Mouse (Mus musculus): ENCODE results near the gene Trak1.

Trak1 gene

DNA sequence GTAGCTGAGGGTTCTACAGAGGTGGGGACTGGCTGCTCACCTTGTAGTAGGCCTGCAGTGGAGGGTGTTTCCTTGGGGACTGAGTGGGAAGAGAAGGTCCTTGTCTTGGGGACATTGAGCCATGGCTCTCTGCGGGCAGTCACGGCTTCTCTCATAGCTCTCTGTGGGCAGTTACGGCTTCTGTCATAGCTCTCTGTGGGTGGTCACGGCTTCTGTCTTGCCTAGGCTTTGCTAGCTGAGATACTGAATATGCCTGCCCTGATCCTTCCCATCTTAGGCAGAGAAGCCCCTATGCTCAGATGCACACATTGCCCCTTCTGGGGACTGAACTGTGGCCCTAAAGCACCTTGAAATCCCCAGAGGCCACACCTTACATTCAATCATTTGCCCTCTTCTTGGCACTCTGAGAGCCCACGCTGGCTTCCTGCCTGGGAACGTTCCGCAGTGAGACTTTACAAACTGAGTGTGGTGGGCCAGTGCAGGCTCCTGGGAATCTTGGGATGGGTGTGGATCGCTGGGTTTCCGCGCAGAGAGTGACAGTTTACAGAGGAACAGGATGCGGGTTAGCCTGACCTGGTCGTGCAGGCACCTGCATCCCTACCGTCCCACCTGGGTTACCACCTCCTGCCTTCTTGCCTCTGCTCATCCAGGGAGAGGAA is 91.1 kb downstream of the Trak1 start:
- H3K36me3 ChIP-seq (ENCODE audit: insufficient read depth, low read length) = peaks cover 19% of the 10 kb centered on the region
- TF ChIP-seq NANOG (IDR thresholded peaks at IDR 0.05; ENCODE audit: borderline replicate concordance, low read length) (no peak), POU5F1 (IDR thresholded peaks at IDR 0.05; ENCODE audit: borderline replicate concordance, low read length) (no peak), CTCF (conservative IDR thresholded peaks at IDR 0.05; ENCODE audit: low read length) (no peak)
- H3K4me3 ChIP-seq (replicated peaks; ENCODE audit: low read length) = no peak overlapping the region
- H3K9me3 ChIP-seq (ENCODE audit: low read length) = no peaks in the 10 kb centered on the region
- H3K27me3 ChIP-seq (ENCODE audit: insufficient read depth, low read length) = no peaks in the 10 kb centered on the region
- peaks cover 67% of the 10 kb centered on the region for H3K4me1 ChIP-seq (replicated peaks; ENCODE audit: low read depth, low read length)

GRCm38 (mm10) chr9:121389258-121389657 is 92.0 kb downstream of the Trak1 start:
- TF ChIP-seq CTCF (conservative IDR thresholded peaks at IDR 0.05; ENCODE audit: low read length) (no peak), NANOG (IDR thresholded peaks at IDR 0.05; ENCODE audit: borderline replicate concordance, low read length) (no peak), POU5F1 (IDR thresholded peaks at IDR 0.05; ENCODE audit: borderline replicate concordance, low read length) (no peak)
- Histone ChIP-seq H3K4me1 (replicated peaks; ENCODE audit: low read depth, low read length) (peaks cover 60% of the 10 kb centered on the region), H3K4me3 (replicated peaks; ENCODE audit: low read length) (no peak overlapping the region), H3K9me3 (ENCODE audit: low read length) (no peaks in the 10 kb centered on the region), H3K27me3 (ENCODE audit: insufficient read depth, low read length) (no peaks in the 10 kb centered on the region), H3K36me3 (ENCODE audit: insufficient read depth, low read length) (peaks cover 25% of the 10 kb centered on the region)

- Histone ChIP-seq H3K4me3 (replicated peaks; ENCODE audit: low read length) (no peak overlapping the region), H3K9me3 (ENCODE audit: low read length) (no peaks in the 10 kb centered on the region)
Observed at GRCm38 (mm10) chr9:121391898-121392297, 94.6 kb downstream of the Trak1 start.

DNA sequence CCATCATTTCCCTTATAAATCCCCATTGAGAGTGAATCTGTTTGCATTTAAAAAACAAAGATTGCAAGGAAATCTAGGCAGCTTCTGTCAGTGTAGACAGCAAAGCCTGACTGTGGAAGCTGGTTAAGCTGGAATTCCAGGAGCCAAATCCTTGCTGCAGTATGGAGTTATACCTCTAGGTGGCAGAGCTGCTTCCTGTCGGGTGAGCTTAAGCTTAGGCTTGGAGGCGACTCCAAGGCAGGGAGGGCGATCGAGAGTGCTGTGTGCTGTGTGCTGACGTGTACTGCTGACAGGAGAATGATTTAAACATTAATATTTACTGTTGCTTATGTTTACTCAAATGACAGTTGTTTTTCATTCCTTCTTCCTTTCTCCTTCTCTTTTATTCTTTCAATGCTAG is 95.1 kb downstream of the Trak1 start:
- Histone ChIP-seq H3K4me1 (replicated peaks; ENCODE audit: low read depth, low read length) (peaks cover 39% of the 10 kb centered on the region), H3K27me3 (ENCODE audit: insufficient read depth, low read length) (no peaks in the 10 kb centered on the region), H3K9me3 (ENCODE audit: low read length) (no peaks in the 10 kb centered on the region), H3K4me3 (replicated peaks; ENCODE audit: low read length) (no peak overlapping the region), H3K36me3 (ENCODE audit: insufficient read depth, low read length) (peaks cover 42% of the 10 kb centered on the region)
- peak; percentile 85 for TF ChIP-seq CTCF (conservative IDR thresholded peaks at IDR 0.05; ENCODE audit: low read length)
- TF ChIP-seq POU5F1 (IDR thresholded peaks at IDR 0.05; ENCODE audit: borderline replicate concordance, low read length) = no peak
- no peak for TF ChIP-seq NANOG (IDR thresholded peaks at IDR 0.05; ENCODE audit: borderline replicate concordance, low read length)

More at GRCm38 (mm10) chr9:121391898-121392297, 94.6 kb downstream of the Trak1 start:
- Histone ChIP-seq H3K4me1 (replicated peaks; ENCODE audit: low read depth, low read length) (peaks cover 37% of the 10 kb centered on the region), H3K36me3 (ENCODE audit: insufficient read depth, low read length) (peaks cover 45% of the 10 kb centered on the region), H3K27me3 (ENCODE audit: insufficient read depth, low read length) (no peaks in the 10 kb centered on the region)
- TF ChIP-seq NANOG (IDR thresholded peaks at IDR 0.05; ENCODE audit: borderline replicate concordance, low read length) (no peak), CTCF (conservative IDR thresholded peaks at IDR 0.05; ENCODE audit: low read length) (no peak), POU5F1 (IDR thresholded peaks at IDR 0.05; ENCODE audit: borderline replicate concordance, low read length) (no peak)

DNA sequence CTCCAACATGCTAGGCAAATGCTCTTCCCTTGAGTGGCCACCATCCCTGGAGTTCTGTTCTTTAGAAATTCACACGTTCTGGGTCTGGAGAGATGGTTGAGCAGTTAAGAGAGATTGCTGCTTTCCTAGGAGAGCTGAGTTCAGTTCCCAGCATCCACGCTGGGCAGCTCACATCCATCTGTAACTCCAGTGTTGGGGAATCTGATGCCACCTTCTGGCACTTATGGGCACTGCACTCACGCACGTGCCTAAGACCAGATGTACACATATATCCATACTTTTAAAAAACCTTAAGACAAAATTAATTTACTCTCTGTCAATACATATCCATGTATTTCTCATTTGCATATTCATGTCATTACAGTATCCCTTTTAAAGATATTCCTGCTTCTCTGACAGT is 95.8 kb downstream of the Trak1 start:
- H3K36me3 ChIP-seq (ENCODE audit: insufficient read depth, low read length) = peaks cover 42% of the 10 kb centered on the region
- H3K27me3 ChIP-seq (ENCODE audit: insufficient read depth, low read length) = no peaks in the 10 kb centered on the region
- TF ChIP-seq CTCF (conservative IDR thresholded peaks at IDR 0.05; ENCODE audit: low read length) (peak; percentile 90), NANOG (IDR thresholded peaks at IDR 0.05; ENCODE audit: borderline replicate concordance, low read length) (no peak), POU5F1 (IDR thresholded peaks at IDR 0.05; ENCODE audit: borderline replicate concordance, low read length) (no peak)
- H3K4me3 ChIP-seq (replicated peaks; ENCODE audit: low read length) = no peak overlapping the region
- H3K4me1 ChIP-seq (replicated peaks; ENCODE audit: low read depth, low read length) = peaks cover 39% of the 10 kb centered on the region
- no peaks in the 10 kb centered on the region for H3K9me3 ChIP-seq (ENCODE audit: low read length)

DNA sequence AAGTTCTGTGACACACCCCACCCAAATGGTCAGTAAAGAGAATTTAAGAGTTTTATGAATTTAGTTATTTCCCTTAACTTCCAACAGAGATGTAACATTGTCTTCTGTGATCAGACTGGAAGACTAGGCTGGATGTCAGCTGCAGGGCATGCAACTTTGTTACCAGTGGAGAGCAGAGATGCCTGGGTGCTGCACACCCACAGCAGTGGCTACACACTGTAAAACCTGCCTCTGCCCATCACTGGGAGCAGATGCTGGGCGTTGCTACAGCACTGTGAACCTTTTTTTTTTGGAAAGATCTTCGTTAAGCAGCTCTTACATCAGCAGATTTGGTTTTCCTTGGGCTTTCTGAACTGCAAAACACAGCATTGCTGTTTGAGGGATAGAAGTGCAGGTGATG is 97.6 kb downstream of the Trak1 start:
- Histone ChIP-seq H3K27me3 (ENCODE audit: insufficient read depth, low read length) (no peaks in the 10 kb centered on the region), H3K4me1 (replicated peaks; ENCODE audit: low read depth, low read length) (peaks cover 32% of the 10 kb centered on the region), H3K4me3 (replicated peaks; ENCODE audit: low read length) (no peak overlapping the region), H3K36me3 (ENCODE audit: insufficient read depth, low read length) (peaks cover 53% of the 10 kb centered on the region), H3K9me3 (ENCODE audit: low read length) (no peaks in the 10 kb centered on the region)
- no peak for TF ChIP-seq POU5F1 (IDR thresholded peaks at IDR 0.05; ENCODE audit: borderline replicate concordance, low read length)

- H3K27me3 ChIP-seq (ENCODE audit: insufficient read depth, low read length) = no peaks in the 10 kb centered on the region
- no peaks in the 10 kb centered on the region for H3K9me3 ChIP-seq (ENCODE audit: low read length)
- H3K4me3 ChIP-seq (replicated peaks; ENCODE audit: low read length) = no peak overlapping the region
- TF ChIP-seq NANOG (IDR thresholded peaks at IDR 0.05; ENCODE audit: borderline replicate concordance, low read length) (no peak), CTCF (conservative IDR thresholded peaks at IDR 0.05; ENCODE audit: low read length) (no peak), POU5F1 (IDR thresholded peaks at IDR 0.05; ENCODE audit: borderline replicate concordance, low read length) (no peak)
- peaks cover 60% of the 10 kb centered on the region for H3K36me3 ChIP-seq (ENCODE audit: insufficient read depth, low read length)
- peaks cover 33% of the 10 kb centered on the region for H3K4me1 ChIP-seq (replicated peaks; ENCODE audit: low read depth, low read length)
Observed at GRCm38 (mm10) chr9:121395812-121396211, 98.5 kb downstream of the Trak1 start.

GRCm38 (mm10) chr9:121398100-121398760 is 100.9 kb downstream of the Trak1 start:
- H3K9me3 ChIP-seq (ENCODE audit: low read length) = peaks cover 16% of the 10 kb centered on the region
- H3K36me3 ChIP-seq (ENCODE audit: insufficient read depth, low read length) = peaks cover 75% of the 10 kb centered on the region
- TF ChIP-seq NANOG (IDR thresholded peaks at IDR 0.05; ENCODE audit: borderline replicate concordance, low read length) = no peak
- no peak for TF ChIP-seq CTCF (conservative IDR thresholded peaks at IDR 0.05; ENCODE audit: low read length)
- no peak for TF ChIP-seq POU5F1 (IDR thresholded peaks at IDR 0.05; ENCODE audit: borderline replicate concordance, low read length)
- H3K4me3 ChIP-seq (replicated peaks; ENCODE audit: low read length) = peak overlapping the region; percentile 47; the same call in 1 of the 2 replicates
- H3K4me1 ChIP-seq (replicated peaks; ENCODE audit: low read depth, low read length) = peaks cover 23% of the 10 kb centered on the region
- no peaks in the 10 kb centered on the region for H3K27me3 ChIP-seq (ENCODE audit: insufficient read depth, low read length)

All from E14TG2a.4 (cell line).